Mouse (Mus musculus) CD8-positive naive resting alpha-beta T cell, adult 2 months (primary cell): Measurements from ENCODE around the gene Gm13693.
"Not testable (repeated sequence)": the region's sequence is repeated elsewhere in the genome, so short reads cannot be mapped to it uniquely, and the experiment has no call there.

ENCODE experiments used
- DNase-seq, 2 experiments: peaks; one replicate each; pipeline ENCODE4 v3.0.0; 2022; ENCODE audit warnings: low read depth in 2 of 2, low spot score in 2 of 2

The Gm13693 gene

DNA sequence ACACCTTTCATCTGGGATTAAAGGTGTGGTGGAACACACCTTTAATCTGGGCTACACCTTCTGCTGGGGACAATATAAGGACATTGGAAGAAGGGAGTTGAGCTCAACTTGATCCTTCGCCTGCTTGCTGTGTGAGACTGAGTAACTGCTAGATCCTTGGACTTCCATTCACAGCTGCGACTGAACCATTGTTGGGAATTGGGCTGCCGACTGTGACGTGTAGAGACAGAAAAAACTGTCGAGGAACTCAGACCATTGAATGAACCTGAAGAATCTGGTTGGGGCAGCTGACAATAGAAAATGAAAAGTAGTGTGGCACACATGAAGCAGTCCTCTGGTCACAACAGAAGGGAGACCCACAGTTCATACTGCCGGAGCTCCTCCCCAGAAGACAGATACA, at the start of gene Gm13693:
Gene Gm13693, plus strand, starts transcription at position 301 of the 400 bp plus-strand sequence.
- not testable (repeated sequence) for DNase-seq

GRCm38 (mm10) chr2:83929478-83930088, 31.7 kb upstream of the Gm13693 start:
- peak; percentile 41 to 58 for DNase-seq

- DNase-seq: peak in 1 of 2 experiments; percentile 20
Measured at GRCm38 (mm10) chr2:83940931-83941361, 20.4 kb upstream of the Gm13693 start, which contains the start of gene Zswim2. Gene Zswim2 (minus strand): TSS chr2:83941228.

DNA sequence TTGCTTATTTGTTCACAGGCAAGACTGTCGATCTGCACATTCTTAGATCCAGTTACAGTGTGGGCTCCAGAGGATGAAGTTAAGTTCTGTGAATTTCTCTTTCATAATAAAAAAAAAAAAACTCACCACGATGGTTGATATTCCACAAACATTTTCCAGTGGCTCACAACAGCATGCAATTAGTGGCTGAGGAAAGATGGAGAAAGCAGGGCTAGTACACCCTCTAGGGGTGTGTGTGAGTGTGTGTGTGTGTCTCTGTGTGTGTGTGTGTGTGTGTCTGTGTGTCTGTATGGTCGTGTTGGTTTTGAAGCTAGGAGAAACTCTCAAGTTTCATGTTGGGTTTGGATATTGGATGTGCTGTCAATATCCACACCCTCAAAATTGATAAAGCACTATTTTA, 19.9 kb upstream of the Gm13693 start:
- no peak for DNase-seq

DNA sequence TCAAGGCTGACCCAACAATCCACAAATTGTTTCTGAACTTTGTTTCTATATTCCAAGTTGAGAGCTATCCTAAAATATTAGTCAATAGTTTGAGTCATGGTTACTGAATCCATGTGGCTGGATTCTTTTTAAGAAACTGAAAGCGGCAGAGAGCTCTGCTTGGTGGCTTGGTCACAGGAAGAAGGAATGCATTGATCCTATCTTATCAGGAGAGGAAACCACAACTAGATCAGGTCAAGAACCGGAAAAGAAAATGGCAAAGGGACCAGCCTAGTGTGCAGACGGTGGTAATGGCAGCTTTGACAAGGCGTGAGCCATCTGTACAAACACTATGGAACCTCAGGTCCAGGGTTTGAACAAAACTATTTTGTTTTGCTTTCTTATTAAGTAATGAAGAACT, 19.5 kb upstream of the Gm13693 start:
- DNase-seq: no peak

DNA sequence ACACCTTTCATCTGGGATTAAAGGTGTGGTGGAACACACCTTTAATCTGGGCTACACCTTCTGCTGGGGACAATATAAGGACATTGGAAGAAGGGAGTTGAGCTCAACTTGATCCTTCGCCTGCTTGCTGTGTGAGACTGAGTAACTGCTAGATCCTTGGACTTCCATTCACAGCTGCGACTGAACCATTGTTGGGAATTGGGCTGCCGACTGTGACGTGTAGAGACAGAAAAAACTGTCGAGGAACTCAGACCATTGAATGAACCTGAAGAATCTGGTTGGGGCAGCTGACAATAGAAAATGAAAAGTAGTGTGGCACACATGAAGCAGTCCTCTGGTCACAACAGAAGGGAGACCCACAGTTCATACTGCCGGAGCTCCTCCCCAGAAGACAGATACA, 5.9 kb upstream of the Gm13693 start, which contains the start of gene Gm13698:
Gene Gm13698, plus strand, starts transcription at position 301 of the 400 bp plus-strand sequence.
- not testable (repeated sequence) for DNase-seq

GRCm38 (mm10) chr2:83967013-83967412, 5.7 kb downstream of the Gm13693 start, which contains the start of gene Gm13695:
Gene Gm13695 (plus strand): TSS chr2:83967313.
- not testable (repeated sequence) for DNase-seq

GRCm38 (mm10) chr2:83972823-83973222, 11.5 kb downstream of the Gm13693 start, which contains the start of gene Gm13696:
Gene Gm13696 (plus strand): TSS chr2:83973123.
- DNase-seq: not testable (repeated sequence)

GRCm38 (mm10) chr2:83978633-83979032, 17.3 kb downstream of the Gm13693 start, which contains the start of gene Gm13694:
Gene Gm13694 (plus strand): TSS chr2:83978933.
- DNase-seq: not testable (repeated sequence)

DNA sequence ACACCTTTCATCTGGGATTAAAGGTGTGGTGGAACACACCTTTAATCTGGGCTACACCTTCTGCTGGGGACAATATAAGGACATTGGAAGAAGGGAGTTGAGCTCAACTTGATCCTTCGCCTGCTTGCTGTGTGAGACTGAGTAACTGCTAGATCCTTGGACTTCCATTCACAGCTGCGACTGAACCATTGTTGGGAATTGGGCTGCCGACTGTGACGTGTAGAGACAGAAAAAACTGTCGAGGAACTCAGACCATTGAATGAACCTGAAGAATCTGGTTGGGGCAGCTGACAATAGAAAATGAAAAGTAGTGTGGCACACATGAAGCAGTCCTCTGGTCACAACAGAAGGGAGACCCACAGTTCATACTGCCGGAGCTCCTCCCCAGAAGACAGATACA, 23.1 kb downstream of the Gm13693 start, which contains the start of gene Gm13697:
Gene Gm13697, plus strand, starts transcription at position 301 of the 400 bp plus-strand sequence.
- not testable (repeated sequence) for DNase-seq

DNA sequence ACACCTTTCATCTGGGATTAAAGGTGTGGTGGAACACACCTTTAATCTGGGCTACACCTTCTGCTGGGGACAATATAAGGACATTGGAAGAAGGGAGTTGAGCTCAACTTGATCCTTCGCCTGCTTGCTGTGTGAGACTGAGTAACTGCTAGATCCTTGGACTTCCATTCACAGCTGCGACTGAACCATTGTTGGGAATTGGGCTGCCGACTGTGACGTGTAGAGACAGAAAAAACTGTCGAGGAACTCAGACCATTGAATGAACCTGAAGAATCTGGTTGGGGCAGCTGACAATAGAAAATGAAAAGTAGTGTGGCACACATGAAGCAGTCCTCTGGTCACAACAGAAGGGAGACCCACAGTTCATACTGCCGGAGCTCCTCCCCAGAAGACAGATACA, 28.9 kb downstream of the Gm13693 start, which contains the start of gene Gm13691:
Gene Gm13691, plus strand, starts transcription at position 301 of the 400 bp plus-strand sequence.
- DNase-seq: not testable (repeated sequence)

DNA sequence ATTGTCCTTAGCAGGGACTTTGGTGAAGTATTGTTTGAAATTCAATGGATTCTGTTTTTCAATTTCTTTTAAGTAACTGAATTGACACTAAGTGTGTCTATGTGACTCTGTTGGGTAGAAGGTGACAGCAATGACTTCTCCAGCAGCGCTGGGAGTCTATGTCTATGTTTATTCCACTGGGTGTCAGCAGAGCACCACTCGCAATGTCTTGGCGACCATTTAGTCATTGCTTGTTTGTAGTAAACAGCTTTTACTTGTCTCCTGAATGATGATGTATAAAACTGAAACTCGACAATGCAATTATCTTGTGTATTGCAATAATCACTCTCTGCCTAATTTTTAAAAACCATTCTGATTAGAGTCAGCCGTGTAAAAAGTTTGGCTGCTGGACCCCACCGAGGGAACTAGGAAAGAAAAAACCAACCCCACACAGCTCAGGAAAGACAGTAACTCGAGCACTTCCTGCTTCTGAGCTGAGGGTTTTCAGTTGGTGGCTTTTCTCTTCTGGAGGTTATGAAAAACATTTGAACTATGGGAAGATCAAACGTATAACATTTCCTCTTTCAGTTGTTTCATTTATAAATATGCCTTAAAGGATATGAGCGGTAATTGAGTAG, 32.4 kb downstream of the Gm13693 start:
- peak; percentile 55 to 71 for DNase-seq

DNA sequence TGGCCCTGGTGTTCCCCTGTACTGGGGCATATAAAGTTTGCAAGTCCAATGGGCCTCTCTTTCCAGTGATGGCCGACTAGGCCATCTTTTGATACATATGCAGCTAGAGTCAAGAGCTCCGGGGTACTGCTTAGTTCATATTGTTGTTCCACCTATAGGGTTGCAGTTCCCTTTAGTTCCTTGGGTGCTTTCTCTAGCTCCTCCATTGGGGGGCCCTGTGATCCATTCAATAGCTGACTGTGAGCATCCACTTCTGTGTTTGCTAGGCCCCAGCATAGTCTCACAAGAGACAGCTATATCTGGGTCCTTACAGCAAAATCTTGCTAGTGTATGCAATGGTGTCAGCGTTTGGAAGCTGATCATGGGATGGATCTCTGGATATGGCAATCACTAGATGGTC, 33.2 kb downstream of the Gm13693 start:
- DNase-seq: not testable (repeated sequence)

- no peak for DNase-seq
Measured at GRCm38 (mm10) chr2:84008913-84009312, 47.6 kb downstream of the Gm13693 start.

DNA sequence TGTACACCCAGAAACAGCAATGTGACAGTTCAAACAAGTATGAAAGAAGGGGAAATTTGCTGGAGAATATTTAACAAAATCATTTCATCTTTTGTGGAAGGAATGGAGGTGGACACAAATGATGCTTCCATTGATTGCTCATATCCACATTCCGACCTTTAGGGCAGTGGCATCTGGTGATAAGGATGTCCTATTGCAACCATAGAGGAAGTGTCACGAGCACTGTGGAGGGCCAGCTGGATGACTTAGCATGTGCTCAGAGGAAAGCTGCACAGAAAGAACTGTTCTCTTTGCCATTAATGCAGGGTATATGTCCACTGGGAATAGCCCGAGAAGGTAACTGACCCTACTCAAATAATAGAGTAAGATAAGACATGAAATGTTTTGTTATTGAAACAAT, 48.5 kb downstream of the Gm13693 start:
- DNase-seq: no peak
